Mouse (Mus musculus): ENCODE data around the gene Slirp. TPM values are rescaled to one million over a fixed set of nuclear protein-coding genes. Genes with fewer than 3 reads are reported as not detected.

Gene Slirp
- polyA plus RNA-seq (2012; rRNA removed; ENCODE audit: low replicate concordance) = 20.2 and 21.2 TPM in 2 replicates

DNA sequence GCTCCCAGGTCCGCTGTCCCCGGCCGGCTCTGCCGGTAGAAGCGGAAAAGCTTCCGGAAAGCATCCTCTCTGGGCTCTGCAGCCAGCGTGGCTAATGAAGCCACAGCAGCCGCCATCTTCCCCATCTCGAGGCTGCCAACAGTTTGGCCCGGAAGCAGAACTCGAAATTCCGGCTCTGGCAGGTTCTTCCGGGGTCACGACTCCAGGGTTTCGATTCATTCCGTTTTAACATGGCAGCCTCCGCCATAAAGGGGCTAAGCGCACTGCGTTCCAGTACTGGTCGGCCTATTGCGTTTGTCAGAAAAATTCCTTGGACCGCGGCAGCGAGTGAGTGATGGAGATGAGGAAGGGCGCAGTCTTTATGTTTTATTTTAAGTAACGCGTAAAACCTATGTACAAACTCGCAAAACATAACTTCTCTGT is at the start of gene Slirp, which contains the start of gene Alkbh1:
Gene Slirp, plus strand, starts transcription at position 197 of the 423 bp plus-strand sequence.
Gene Alkbh1, minus strand, starts transcription at position 318 of the 423 bp plus-strand sequence.

DNA sequence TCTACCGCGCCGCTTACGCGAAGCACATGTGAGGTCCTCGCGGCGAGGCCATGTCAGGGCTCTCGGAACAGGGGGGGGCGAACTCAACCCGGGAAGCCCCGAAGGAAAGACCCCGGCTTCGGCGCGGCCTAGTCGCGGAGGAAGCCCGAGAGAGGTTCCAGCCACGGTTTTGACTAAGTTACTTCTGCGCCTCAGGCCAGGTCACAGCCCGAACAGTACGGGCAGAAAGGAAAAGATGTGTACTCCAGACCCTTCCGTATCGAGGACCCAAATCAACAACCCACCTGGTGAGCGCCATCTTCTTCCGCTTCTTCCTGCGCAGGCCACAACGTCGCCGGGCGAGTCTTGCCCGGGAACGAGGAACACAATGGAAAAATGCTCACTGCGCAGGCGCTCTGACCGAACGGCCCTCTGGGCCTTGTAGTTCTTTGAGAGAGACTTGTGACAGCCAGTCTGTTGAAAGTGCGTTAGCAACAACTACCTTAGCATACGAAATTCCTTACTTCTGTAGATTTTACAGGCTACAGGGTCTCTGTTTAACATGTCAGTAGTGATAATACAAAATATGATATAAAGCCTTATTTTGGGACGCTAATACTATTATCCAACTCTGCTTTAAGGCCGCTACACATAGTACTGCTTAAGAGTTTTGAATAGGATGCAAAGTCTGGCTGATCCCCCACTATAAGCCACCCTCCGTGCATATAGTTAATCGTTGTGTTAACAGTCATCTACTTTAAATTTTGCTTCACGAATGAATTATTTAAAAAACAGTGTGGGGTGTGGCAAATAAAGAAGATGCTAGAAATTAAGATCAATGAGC is 28.5 kb downstream of the Slirp start, which contains the start of gene Snw1:
Gene Snw1, minus strand, starts transcription at position 311 of the 823 bp plus-strand sequence.

DNA sequence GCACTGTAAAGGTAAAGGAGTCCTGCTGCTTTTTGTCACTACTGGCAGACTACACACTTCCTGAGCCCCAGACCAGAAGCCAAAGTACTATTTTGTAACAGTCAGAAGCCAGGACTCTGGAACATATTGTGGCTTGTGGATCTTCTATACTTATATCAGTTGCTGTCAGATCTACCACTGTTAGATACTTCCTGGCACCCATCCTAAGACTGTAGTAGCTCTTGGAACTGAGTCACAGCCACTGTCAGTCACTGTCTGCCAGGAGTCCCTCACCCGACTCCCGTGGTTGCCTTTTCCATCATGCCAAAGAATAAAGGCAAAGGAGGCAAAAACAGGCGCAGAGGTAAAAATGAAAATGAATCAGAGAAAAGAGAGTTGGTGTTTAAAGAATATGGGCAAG is 50.7 kb downstream of the Slirp start, which contains the start of gene Gm5788:
Gene Gm5788, plus strand, starts transcription at position 301 of the 400 bp plus-strand sequence.

Other genes starting within 250 kb of the Slirp start
- 0.29 TPM in 1 of 2 replicates, not detected in the other for gene Samd15, start 244.2 kb upstream of the Slirp start, polyA plus RNA-seq (2012; rRNA removed; ENCODE audit: low replicate concordance)
- 6.5 and 9.4 TPM in 2 replicates for gene Tmed8, start 243.4 kb upstream of the Slirp start, polyA plus RNA-seq (2012; rRNA removed; ENCODE audit: low replicate concordance)
- gene Noxred1, start 205.2 kb upstream of the Slirp start, polyA plus RNA-seq (2012; rRNA removed; ENCODE audit: low replicate concordance) = 0.83 and 0.87 TPM in 2 replicates
- 35.5 and 40.0 TPM in 2 replicates for gene Vipas39, start 177.6 kb upstream of the Slirp start, polyA plus RNA-seq (2012; rRNA removed; ENCODE audit: low replicate concordance)
- 57.3 and 77.4 TPM in 2 replicates for gene Ahsa1, start 177.4 kb upstream of the Slirp start, polyA plus RNA-seq (2012; rRNA removed; ENCODE audit: low replicate concordance)
- gene Ism2, start 144.2 kb upstream of the Slirp start, polyA plus RNA-seq (2012; rRNA removed; ENCODE audit: low replicate concordance) = 0.30 and 7.4 TPM in 2 replicates
- 13.5 and 16.8 TPM in 2 replicates for gene Sptlc2, start 55.5 kb upstream of the Slirp start, polyA plus RNA-seq (2012; rRNA removed; ENCODE audit: low replicate concordance)
- 10.2 and 22.3 TPM in 2 replicates for gene Alkbh1, start 121 bp downstream of the Slirp start, polyA plus RNA-seq (2012; rRNA removed; ENCODE audit: low replicate concordance)
- 10.7 and 15.6 TPM in 2 replicates for gene Snw1, start 28.4 kb downstream of the Slirp start, polyA plus RNA-seq (2012; rRNA removed; ENCODE audit: low replicate concordance)
- not detected in 2 replicates for gene Gm5788, start 50.8 kb downstream of the Slirp start, polyA plus RNA-seq (2012; rRNA removed; ENCODE audit: low replicate concordance)
- gene Gm8300, start 70.4 kb downstream of the Slirp start, polyA plus RNA-seq (2012; rRNA removed; ENCODE audit: low replicate concordance) = not detected in 2 replicates
- gene Oog1, start 158.8 kb downstream of the Slirp start, polyA plus RNA-seq (2012; rRNA removed; ENCODE audit: low replicate concordance) = 0.12 TPM in 1 of 2 replicates, not detected in the other
- not detected in 2 replicates for gene Gm4027, start 175.0 kb downstream of the Slirp start, polyA plus RNA-seq (2012; rRNA removed; ENCODE audit: low replicate concordance)
- not detected in 2 replicates for gene Gm16381, start 200.7 kb downstream of the Slirp start, polyA plus RNA-seq (2012; rRNA removed; ENCODE audit: low replicate concordance)